Mouse (Mus musculus) CH12.LX (cell line): ENCODE measurements around the gene Kif1a. TPM values are rescaled to one million over a fixed set of nuclear protein-coding genes. Genes with fewer than 3 reads are reported as not detected.

Experiments used
- DNase-seq: peaks from one replicate; pipeline ENCODE4 v3.0.0-alpha.2; 2013; ENCODE audit errors: extremely low read depth
- H3K27ac ChIP-seq: 2 replicates; pipeline ENCODE4 v1.5.1; 2012; ENCODE audit warnings: low read depth, mild to moderate bottlenecking, control low read depth, moderate library complexity; ENCODE audit not compliant: insufficient read depth
- H3K27me3 ChIP-seq: replicated peaks from 2 replicates; pipeline ENCODE3; 2012; ENCODE audit warnings: inconsistent platforms
- H3K36me3 ChIP-seq, 2 experiments: replicated peaks in 1 of 2; 2 replicates each; pipeline versions ENCODE3 to v1.6.1; 2012; ENCODE audit warnings: inconsistent platforms in 1 of 2, low read length in 1 of 2, mild to moderate bottlenecking in 1 of 2, mixed read lengths in 1 of 2, moderate library complexity in 1 of 2; ENCODE audit not compliant: control insufficient read depth in 1 of 2, insufficient read depth in 1 of 2
- H3K4me1 ChIP-seq, 2 experiments: 2 replicates each; pipeline ENCODE4 v1.6.1; 2012; ENCODE audit warnings: inconsistent platforms in 1 of 2, moderate library complexity in 1 of 2; ENCODE audit not compliant: insufficient read depth in 2 of 2, control insufficient read depth in 1 of 2
- H3K4me2 ChIP-seq: 2 replicates; pipeline ENCODE4 v1.6.1; 2012; ENCODE audit warnings: low read depth, mild to moderate bottlenecking, control low read depth; ENCODE audit not compliant: poor library complexity, insufficient read depth, severe bottlenecking
- H3K4me3 ChIP-seq, 3 experiments: fragments of 150-350 bp in 1 of 3; sonication (generic) in 1 of 3; replicated peaks in 1 of 3; 2 replicates each; pipeline versions ENCODE3 to v1.5.1; 2011 to 2012; ENCODE audit warnings: low read depth in 2 of 3, low read length in 2 of 3, mild to moderate bottlenecking in 2 of 3, moderate library complexity in 2 of 3, control low read depth in 1 of 3, improper control_type of control experiment in 1 of 3, inconsistent platforms in 1 of 3, mixed read lengths in 1 of 3; ENCODE audit not compliant: poor library complexity in 1 of 3
- H3K79me2 ChIP-seq: replicated peaks from 2 replicates; pipeline ENCODE4 v1.6.1; 2012; ENCODE audit warnings: mild to moderate bottlenecking, moderate library complexity; ENCODE audit not compliant: control insufficient read depth, poor library complexity, insufficient read depth, severe bottlenecking; ENCODE audit errors: extremely low read depth
- H3K9ac ChIP-seq: 2 replicates; pipeline ENCODE4 v1.6.1; 2012; ENCODE audit warnings: low read depth, mild to moderate bottlenecking, control low read depth, moderate library complexity; ENCODE audit not compliant: insufficient read depth
- H3K9me3 ChIP-seq: replicated peaks from 2 replicates; pipeline ENCODE3; 2012; ENCODE audit warnings: low read length, inconsistent platforms, mixed read lengths
- CTCF ChIP-seq, 2 experiments: IDR thresholded peaks in 1 of 2; conservative IDR thresholded peaks in 1 of 2; 2 replicates each; pipeline ENCODE4 v1.5.1; 2011 to 2012; ENCODE audit warnings: low read depth in 2 of 2, low read length in 2 of 2, improper control_type of control experiment in 1 of 2, inconsistent platforms in 1 of 2, mild to moderate bottlenecking in 1 of 2, moderate library complexity in 1 of 2
- ELF1 ChIP-seq: IDR thresholded peaks from 2 replicates; pipeline ENCODE4 v1.6.1; 2014; ENCODE audit warnings: low read depth, mild to moderate bottlenecking, inconsistent platforms, low read length, improper control_type of control experiment
- GABPA ChIP-seq: IDR thresholded peaks from 2 replicates; pipeline ENCODE4 v1.6.1; 2012; ENCODE audit warnings: low read depth, low read length, improper control_type of control experiment, inconsistent platforms; ENCODE audit not compliant: insufficient replicate concordance
- IRF4 ChIP-seq: IDR thresholded peaks from 2 replicates; pipeline ENCODE4 v1.6.1; 2014; ENCODE audit warnings: low read depth, mild to moderate bottlenecking, inconsistent platforms, low read length, improper control_type of control experiment
- JUND ChIP-seq: conservative IDR thresholded peaks from 2 replicates; pipeline ENCODE4 v1.6.1; 2011; ENCODE audit warnings: low read depth, low read length, improper control_type of control experiment
- KAT2A ChIP-seq: IDR thresholded peaks from 2 replicates; pipeline ENCODE4 v1.6.1; 2012; ENCODE audit warnings: low read length, improper control_type of control experiment, inconsistent platforms; ENCODE audit not compliant: insufficient replicate concordance
- MXI1 ChIP-seq: IDR thresholded peaks from 2 replicates; pipeline ENCODE4 v1.6.1; 2011; ENCODE audit warnings: mild to moderate bottlenecking, low read depth, low read length, improper control_type of control experiment
- NELFE ChIP-seq: IDR thresholded peaks from 2 replicates; pipeline ENCODE4 v1.6.1; 2011; ENCODE audit warnings: low read depth, low read length, improper control_type of control experiment
- POLR2A ChIP-seq: IDR thresholded peaks from 2 replicates; pipeline ENCODE4 v1.6.1; 2011; ENCODE audit warnings: low read depth, mild to moderate bottlenecking, improper control_type of control experiment, low read length
- POLR2AphosphoS2 ChIP-seq: IDR thresholded peaks from 2 replicates; pipeline ENCODE4 v1.6.1; 2011; ENCODE audit warnings: low read depth, low read length, improper control_type of control experiment
- RAD21 ChIP-seq: IDR thresholded peaks from 2 replicates; pipeline ENCODE4 v1.6.1; 2011; ENCODE audit warnings: low read depth, mild to moderate bottlenecking, low read length, improper control_type of control experiment, moderate library complexity
- SIN3A ChIP-seq: IDR thresholded peaks from 2 replicates; pipeline ENCODE4 v1.6.1; 2012; ENCODE audit warnings: low read length, improper control_type of control experiment, inconsistent platforms
- SMC3 ChIP-seq: IDR thresholded peaks from 2 replicates; pipeline ENCODE4 v1.6.1; 2011; ENCODE audit warnings: low read depth, low read length, improper control_type of control experiment
- TBP ChIP-seq: conservative IDR thresholded peaks from 2 replicates; pipeline ENCODE4 v1.6.1; 2011; ENCODE audit warnings: low read depth, low read length, improper control_type of control experiment
- UBTF ChIP-seq: IDR thresholded peaks from 2 replicates; pipeline ENCODE4 v1.6.1; 2012; ENCODE audit warnings: low read depth, mild to moderate bottlenecking, inconsistent platforms, low read length, improper control_type of control experiment, moderate library complexity
- USF1 ChIP-seq: IDR thresholded peaks from 2 replicates; pipeline ENCODE4 v1.6.1; 2014; ENCODE audit warnings: low read depth, mild to moderate bottlenecking, inconsistent platforms, low read length, improper control_type of control experiment
- USF2 ChIP-seq: conservative IDR thresholded peaks from 2 replicates; pipeline ENCODE4 v1.6.1; 2011; ENCODE audit warnings: low read depth, low read length, improper control_type of control experiment
- ZNF384 ChIP-seq: IDR thresholded peaks from 2 replicates; pipeline ENCODE4 v1.6.1; 2012; ENCODE audit warnings: low read depth, low read length, improper control_type of control experiment, inconsistent platforms
- dilution Hi-C: fragments of 300-500 bp; cut with MboI; formaldehyde crosslinking; loops from 2 replicates; pipeline ENCODE4 v1.14.3; 2020; ENCODE audit warnings: low sequenced_read_pairs; ENCODE audit not compliant: extremely low pct_unique_long_range_greater_than_20kb, extremely low pct_ligation_motif_present
- in situ Hi-C: fragments of 300-500 bp; cut with MboI; formaldehyde crosslinking; loops from 3 replicates; pipeline ENCODE4 v1.14.3; 2019; ENCODE audit warnings: low sequenced_read_pairs, low pct_ligation_motif_present, low pct_unique_long_range_greater_than_20kb, mixed read lengths
- polyA plus RNA-seq: library from polyadenylated mRNA; unstranded; fragments of >175 nt; gene quantifications from 2 replicates; pipeline ENCODE4 v1.2.1, GENCODE M21; 2012; ENCODE audit warnings: low read depth; ENCODE audit not compliant: insufficient read length
- total RNA-seq, 2 experiments: library from RNA; depleted of rRNA; stranded (reverse); fragments of 300-350 nt in 1 of 2; fragments of >200 nt in 1 of 2; gene quantifications; 2 replicates each; pipeline ENCODE4 v1.2.3; 2012 to 2014

The Kif1a gene
- total and polyA plus RNA-seq, 3 experiments: 0.17 to 0.61 (median 0.17) TPM

GRCm38 (mm10) chr1:93082121-93082520, 19.6 kb downstream of the Kif1a start:
- Histone ChIP-seq H3K79me2 (no peaks in the 10 kb centered on the region), H3K9ac (no peak overlapping the region), H3K27me3 (peaks cover 16% of the 10 kb centered on the region), H3K9me3 (peaks cover 4% of the 10 kb centered on the region)
- in situ Hi-C loops: loop anchor here (5.0 kb wide), 1 partner anchor 70 kb away; no protein-coding TSS in a partner anchor
- TF ChIP-seq TBP (no peak), IRF4 (0 out of 2 replicates have a peak, but pooled peaks have one; percentile 1), NELFE (no peak), USF2 (no peak), MXI1 (0 out of 2 replicates have a peak, but pooled peaks have one; percentile 22), POLR2A (no peak), USF1 (no peak)
- TF ChIP-seq, all 38 proteins: peak for 2
- dilution Hi-C loops: no loop called here
- H3K4me1 ChIP-seq: peaks cover 9 to 30% of the 10 kb centered on the region in 2 experiments
- DNase-seq: no peak
- H3K36me3 ChIP-seq: no peaks in the 10 kb centered on the region
- H3K4me3 ChIP-seq: no peak overlapping the region
- no peak overlapping the region for H3K27ac ChIP-seq
- no peak overlapping the region for H3K4me2 ChIP-seq

- in situ Hi-C loops: loop anchor here (5.0 kb wide), 1 partner anchor 69 kb away; no protein-coding TSS in a partner anchor
- H3K4me2 ChIP-seq: no peak overlapping the region
- TF ChIP-seq GABPA (no peak), SMC3 (peak; percentile 50), POLR2AphosphoS2 (no peak), KAT2A (no peak), SIN3A (no peak), JUND (no peak), ELF1 (no peak), UBTF (no peak), ZNF384 (no peak), CTCF (conservative IDR thresholded peaks at IDR 0.05 in 1 of 2, IDR thresholded peaks at IDR 0.05 in 1 of 2; ENCODE audit: low read depth in 2 of 2, low read length in 2 of 2) (peak; percentile 81 to 93), IRF4 (no peak), RAD21 (peak; percentile 74), USF2 (no peak), USF1 (no peak)
- H3K27me3 ChIP-seq: peaks cover 8% of the 10 kb centered on the region
- no peak overlapping the region for H3K9ac ChIP-seq
- H3K4me1 ChIP-seq: peaks cover 9 to 30% of the 10 kb centered on the region in 2 experiments
- no peak overlapping the region for H3K4me3 ChIP-seq
- dilution Hi-C loops: no loop called here
- no peaks in the 10 kb centered on the region for H3K79me2 ChIP-seq
- no peaks in the 10 kb centered on the region for H3K9me3 ChIP-seq
- DNase-seq: peak; percentile 78
- no peaks in the 10 kb centered on the region for H3K36me3 ChIP-seq
- H3K27ac ChIP-seq: no peak overlapping the region
These were observed 20.7 kb downstream of the Kif1a start for GRCm38 (mm10) chr1:93080930-93081589.
